Mouse (Mus musculus) brain, embryonic 18.5 days (tissue): ENCODE data around the gene Samd5.

Source experiments
- DNase-seq: peaks from one replicate; pipeline ENCODE4 v3.0.0-alpha.2; 2012; ENCODE audit warnings: low read depth, low spot score

The Samd5 gene

DNA sequence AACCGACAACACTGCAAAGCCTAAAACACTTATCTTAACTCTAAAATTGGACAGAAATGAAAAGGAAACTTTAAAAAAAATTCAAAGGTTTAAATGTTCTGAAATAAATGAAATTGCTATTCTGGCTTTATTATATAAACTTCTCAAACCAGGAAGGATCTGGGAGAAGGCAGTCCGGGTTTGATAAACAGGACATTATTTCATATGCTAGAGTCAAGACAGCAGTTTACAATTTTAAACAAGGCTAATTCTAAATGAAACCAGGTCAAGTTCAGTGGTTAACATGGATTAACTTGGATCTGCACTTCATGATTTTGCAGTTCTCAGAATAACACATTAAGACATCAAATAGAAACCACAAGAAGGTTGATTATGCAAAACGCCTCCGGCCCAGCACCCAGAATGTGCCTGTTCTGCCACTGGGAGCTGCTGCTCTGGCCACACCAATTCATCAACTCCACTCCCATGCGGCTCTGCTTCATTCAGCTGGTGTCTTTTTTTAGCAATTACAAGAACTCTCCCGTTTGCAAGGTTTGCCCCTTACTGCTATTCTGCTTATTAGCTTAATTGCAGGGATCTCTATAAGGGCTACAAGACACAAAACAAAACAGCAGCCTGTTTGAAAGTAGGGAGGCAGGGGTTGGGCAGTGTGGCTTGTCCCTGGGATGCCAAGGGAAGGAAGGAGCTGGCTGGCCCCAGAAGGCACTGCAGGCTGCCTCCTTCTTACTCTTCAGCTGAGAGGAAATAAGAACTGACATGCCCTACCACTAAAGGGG lies 24.8 kb downstream of the Samd5 start:
- no peak for DNase-seq

DNA sequence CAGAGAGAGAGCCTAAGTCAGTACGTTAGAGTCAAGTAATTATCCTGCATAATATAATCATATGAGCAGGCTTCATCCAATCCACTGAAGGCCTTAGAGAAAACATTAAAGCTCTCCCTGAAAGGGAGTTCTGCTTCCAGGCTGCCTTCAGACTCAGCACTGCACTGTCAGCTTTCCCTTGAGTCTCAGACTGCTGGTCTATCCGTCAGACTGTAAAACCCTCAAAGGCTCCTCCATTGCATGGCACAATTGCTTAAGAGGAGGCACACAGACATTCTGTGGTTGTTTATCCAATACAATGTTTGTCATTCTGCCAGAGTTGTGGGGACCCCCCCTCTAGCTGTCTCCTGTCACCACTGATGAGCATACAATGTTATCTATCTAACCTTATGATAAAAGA lies 26.5 kb downstream of the Samd5 start:
- DNase-seq, result no peak

DNA sequence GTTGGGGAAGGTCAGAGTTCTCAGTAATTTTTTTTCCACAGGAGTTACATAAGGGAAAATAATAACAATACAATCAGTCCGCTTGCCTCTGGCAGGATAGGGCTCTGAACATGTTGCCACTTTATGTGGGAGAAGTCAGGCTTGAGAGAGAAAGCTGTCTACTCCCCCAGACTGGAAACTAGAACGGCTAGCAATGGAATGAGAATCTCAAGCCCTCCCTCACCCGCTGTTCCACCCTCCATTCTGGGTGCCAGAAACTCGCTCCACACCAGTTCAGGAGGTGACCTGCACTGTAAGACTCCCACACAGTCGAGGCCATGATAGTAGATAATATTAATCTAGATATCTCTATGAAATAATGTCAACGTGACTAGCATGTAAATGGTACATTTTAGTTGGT lies 27.3 kb downstream of the Samd5 start:
- DNase-seq, result no peak

DNA sequence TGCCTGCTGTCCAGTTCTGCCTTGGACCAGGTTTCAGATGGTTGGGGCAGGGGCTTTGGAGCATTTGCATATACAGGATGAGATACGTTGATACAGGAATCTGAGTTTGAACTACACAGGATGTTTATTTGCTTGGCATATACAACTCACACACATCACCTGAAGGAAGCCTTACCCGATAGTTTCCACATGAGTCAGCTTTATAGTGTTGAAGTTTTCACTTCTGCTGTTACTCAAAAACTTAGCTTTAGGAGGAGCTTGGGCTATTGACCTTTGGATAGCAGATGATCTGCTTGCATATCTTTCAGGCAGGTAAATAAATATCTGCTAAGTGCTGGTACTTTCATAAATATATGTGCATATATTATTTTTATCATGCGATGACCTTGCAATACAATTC lies 28.6 kb downstream of the Samd5 start:
- DNase-seq, result no peak

DNA sequence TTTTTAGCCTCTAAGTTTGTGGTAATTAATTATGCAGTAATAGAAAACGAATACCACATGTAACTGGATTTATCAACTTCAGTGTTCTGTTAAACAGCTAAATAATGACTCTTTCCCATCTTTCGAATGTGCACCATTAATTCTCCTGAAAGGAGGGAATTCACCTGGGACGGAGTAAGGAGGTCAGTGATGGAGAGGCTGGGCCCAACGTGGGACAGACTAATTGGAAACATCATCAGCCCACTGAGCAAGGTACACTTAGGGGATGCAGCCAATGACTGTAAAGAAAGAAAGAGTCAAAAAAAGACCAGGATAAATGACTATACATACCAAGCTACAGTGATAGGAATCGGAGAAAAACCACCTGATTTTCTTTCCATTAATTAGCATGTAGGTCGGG lies 31.5 kb downstream of the Samd5 start:
- no peak for DNase-seq

DNA sequence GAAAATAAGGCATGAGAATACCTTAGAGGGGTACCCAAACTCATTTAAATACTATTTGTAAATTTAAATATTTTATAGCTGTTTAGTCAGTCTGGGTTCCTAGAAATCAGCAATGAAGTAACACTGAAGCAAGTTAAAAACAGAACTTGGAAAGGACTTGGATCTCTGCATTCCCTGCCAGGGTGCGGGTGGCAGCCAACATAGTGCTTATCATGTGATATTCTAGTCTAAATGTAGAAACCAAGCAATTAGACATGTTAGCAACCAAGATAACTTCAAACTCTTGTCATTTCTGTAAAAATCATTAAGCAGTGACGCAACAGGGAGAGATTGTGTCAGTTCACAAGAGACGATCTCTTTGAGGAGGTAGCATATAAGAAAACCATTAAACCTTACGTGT lies 32.9 kb downstream of the Samd5 start:
- peak; percentile 32 for DNase-seq

DNA sequence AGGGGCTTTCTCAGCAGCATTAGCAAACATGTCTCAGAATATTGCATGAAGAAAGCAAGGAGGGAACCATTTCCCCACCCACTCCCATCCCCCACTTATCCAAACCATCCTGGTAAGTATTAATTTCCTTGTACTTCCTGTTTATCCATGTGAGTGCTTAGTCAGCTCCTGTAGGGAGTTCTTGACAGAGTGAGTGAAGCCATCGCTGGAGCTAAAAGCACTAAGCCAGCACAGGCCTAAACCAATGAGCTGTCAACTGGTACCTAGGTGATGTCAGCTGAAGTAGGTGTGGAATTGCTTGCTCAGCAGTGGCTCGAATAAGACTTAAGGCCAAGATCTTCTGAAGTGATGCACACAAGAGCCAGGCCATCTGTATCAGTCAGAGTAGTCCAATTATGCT lies 34.3 kb downstream of the Samd5 start:
- no peak for DNase-seq

DNA sequence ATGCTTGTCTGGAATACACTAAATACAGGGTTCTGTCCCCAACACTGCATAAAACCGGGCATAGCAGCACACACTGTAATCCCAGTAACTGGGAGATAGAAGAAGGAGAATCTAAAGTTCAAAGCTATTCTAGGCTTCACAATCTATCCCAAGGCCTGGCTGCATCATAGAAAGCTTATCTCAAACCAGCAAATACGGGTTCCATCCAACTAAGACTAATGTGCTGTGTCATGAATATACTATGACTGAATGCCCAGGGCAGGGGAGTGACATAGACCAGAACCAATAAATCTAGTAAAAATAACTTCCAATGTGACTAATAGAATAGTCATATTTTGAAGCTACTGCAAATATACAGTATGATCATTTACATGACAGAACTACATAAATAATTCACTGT lies 35.0 kb downstream of the Samd5 start:
- DNase-seq, result no peak

DNA sequence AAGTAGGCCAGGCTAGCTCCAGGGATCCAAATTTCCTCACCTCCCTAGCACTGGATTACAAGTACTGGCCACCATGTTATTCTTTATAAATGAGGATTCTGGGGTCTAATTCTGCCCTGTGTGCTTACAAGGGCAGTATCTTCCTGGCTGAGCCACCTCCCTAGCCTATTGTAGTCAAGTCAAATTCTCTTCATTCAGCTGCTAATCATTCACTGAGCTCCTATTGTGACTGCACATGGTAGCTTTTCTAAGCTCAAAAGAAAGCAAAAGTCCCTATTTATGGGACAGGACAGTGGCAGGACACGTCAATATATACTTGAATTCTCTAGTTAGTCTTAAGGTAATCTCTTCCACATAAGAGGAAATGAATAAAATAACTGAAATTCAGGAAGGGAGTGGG lies 49.7 kb downstream of the Samd5 start:
- DNase-seq, result no peak

DNA sequence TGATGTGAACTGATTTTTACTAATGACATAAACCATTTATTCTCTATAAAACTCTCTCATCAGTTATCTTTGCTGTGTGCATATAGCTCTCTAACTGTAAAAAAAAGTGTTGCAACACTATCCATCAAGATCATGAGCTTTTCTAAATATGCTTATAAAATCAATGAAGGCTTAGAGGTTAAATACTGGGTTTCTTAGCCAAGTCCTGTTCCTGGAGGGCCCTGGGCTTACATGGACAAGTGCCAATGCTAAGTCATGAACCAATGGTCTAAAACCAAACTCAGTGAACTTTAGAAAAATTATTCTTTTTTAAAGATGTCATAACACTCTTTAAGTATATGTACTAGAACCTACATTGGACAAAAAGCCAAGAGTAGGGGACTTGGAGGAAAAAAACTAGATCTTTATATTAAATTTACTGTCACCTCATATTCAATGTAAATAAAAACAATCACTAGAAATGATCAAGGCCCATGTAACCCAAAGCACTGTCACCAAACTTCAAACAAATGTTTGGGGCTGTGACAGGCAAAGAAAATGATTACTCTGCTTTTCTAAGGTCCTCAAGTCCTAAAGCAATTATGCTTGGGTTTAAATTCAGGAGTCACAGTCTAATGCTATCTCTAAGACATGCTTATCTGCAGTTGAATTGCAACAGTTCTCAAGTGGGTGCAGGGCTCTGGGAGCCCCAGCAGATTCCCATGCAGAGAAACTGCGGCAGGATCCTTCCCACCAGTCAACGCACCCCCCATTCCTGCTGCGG lies 52.9 kb downstream of the Samd5 start:
- no peak for DNase-seq

DNA sequence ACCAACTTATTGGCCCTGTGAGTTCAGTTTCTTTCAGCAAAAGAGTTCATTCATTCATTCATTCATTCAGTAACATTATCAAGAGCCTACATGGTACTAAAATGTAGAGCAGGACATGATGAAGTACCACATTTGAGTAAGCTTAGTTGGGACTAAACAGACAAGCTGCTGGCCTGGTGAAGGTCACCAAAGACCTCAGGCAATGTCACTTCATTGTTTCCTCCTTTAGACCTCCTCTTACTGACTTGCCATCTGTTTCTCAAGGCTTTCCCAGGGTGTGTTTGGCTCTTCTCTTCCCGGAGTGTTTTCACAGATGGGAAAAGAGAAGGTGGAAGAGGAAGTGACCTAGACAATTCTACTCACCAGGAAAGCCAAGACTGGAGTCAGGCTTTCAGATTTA lies 54.0 kb downstream of the Samd5 start:
- no peak for DNase-seq

DNA sequence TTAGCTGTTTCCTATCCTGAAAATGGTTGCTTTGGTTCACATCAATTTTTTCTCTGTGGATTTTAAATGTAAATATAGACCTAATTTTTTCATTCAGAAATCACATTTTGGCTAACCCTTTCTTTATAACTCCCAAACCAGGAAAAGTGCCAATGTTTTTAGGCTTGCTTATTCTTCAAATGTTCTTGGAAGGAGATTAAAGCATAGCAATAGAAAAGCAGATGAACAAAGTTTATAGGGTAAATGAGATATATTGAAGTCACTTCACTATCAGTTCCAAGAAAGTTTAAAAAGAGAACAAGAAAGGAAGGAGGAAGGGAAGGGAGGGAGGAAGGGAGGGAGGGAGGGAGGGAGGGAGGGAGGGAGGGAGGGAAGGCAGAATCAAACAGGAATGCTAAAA lies 60.0 kb downstream of the Samd5 start:
- DNase-seq, result no peak

DNA sequence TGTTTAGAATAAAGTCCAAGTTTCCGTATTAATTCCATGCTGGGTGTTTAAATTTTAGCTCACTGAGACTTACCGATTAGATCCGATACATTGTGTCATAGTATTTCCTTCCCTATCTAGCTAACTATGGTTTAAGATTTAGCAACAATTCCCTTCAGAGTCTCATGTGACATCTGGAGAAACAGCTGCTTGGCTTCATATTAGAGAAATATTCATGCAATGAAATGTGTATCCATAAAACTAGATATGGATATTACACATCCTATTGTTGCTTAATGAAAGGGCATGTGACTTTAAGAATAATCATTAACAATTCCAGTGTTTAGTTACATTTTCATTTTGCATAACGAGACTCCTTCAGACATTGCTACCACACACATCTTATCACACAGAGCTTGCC lies 66.2 kb downstream of the Samd5 start:
- no peak for DNase-seq

DNA sequence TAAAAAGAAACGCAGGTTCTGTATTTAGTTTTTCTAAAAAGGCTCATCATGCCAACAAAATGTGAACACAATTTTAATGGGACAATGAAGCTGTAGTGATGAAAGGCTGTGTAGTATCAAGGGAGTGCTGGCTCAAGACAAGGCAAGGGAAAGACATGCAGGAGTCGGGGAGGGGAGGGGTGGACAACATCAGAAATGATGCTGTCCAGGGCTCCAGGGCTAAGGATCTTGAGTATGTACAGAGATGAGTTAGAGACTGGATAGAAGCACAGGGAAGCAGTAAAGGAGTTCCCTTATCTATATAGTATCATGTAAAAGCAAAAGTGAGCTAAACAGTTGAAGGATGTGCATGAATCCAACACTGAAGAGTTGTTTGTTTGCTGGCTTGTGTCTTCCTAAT lies 67.9 kb downstream of the Samd5 start:
- DNase-seq, result no peak

DNA sequence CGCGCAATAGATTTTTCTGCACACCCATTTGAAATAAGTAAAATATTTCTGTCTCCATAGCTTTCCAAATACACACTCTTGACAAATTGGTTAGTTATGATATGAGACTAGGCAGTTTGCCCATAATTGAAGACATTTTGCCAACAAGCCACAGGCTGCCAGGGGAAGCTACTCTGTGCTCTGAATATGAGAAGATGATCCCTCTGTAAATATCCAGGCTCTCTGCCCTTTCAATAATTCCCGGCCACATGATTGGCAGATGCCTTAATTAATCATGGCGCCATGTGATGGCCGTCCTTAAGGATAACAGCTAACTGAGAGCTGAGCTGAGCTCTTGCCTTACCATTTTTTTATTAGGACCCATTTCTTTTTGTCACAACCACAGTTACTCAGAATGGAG lies 69.4 kb downstream of the Samd5 start:
- DNase-seq, result no peak

DNA sequence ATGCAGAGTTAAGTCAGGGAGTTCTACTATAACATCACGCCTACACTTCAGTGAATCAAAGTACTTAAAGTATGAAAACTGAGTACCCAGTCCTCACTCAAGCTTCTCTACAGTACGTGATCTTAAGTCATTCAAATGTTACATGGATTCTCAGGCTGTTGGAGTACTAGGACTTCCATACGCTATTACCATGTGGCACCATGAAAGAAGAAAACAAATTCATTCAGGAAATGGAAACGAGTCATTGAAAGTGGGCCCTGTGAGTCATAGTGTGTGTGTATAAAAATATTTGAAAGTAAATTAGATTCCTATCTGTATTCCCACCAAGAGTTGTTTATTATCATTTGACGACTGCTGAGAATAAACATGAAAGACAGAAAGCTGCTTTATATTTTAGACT lies 71.7 kb downstream of the Samd5 start:
- no peak for DNase-seq

DNA sequence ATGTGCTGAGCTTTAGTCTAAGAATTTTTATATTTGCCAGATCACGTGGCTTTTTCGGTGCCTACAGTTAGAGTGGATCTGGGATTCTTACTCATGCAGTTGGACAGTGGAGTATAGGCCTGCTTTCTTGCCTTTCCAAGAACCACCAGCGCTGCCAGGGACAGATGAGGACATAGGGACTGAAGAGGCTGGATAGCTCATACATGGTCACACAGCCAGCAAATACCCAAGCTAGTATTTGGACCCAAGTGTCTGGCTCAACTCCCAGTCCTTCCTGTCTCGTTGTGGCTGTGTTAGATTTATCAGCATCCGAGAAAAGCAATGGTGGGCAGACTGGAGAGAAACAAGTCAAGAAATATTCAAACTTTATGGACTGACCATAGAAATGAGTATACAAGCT lies 72.2 kb downstream of the Samd5 start:
- DNase-seq, result no peak

DNA sequence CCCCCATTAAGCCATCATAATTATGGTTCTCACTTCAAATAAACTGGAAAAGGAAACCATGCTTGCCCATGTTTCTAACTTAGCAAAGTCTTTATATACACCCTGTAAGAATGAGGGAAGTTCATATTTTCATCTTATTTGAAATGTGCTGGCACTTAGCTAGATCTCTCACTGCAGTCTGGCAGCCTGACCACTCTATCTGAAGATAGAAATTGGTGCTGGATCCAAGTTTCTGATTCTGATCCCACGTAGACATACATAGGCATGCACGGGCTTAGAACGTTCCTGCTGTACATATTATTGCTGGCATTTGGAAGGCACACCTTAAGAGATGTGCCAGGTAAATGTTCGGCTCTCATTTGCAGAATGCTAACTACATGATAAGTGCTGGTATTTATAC lies 72.6 kb downstream of the Samd5 start:
- DNase-seq, result no peak

DNA sequence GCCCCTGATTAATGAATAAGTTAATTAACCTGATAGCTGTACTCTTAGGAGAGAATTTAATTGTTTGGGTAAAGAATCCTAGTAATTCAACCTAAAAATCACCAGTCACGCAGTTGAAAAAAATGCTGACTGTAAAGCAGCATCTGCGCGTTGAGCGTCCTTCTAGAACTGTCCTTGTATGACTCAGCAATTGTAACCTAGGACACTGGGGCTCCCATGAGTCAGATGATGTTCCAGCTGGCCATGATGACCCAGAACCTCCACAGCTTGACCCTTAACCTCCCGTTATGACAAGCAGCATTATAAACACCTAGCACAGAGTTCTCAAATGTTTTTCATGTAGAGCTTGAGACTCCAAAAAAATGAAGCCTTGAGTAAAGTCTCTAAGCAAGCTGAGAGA lies 78.8 kb downstream of the Samd5 start:
- DNase-seq, result no peak

DNA sequence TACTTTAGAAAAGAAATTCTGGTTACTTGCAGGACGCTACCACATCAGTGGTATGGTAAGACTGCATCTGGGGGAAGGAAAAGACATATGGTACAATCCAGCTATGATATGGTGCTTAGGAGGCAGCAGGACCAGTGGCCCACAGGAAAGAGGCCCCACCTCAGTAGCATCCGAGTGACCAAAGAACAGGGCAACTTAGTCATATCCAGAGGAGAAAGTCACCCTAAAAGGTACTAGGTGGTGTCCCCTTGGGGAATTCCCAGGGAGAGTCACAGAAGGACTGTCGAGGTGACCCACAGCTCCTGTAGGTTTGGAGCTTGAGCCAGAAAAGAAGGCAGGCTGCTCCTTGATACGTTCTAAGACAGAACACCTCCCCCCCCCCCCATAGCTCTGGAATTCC lies 80.3 kb downstream of the Samd5 start:
- no peak for DNase-seq

DNA sequence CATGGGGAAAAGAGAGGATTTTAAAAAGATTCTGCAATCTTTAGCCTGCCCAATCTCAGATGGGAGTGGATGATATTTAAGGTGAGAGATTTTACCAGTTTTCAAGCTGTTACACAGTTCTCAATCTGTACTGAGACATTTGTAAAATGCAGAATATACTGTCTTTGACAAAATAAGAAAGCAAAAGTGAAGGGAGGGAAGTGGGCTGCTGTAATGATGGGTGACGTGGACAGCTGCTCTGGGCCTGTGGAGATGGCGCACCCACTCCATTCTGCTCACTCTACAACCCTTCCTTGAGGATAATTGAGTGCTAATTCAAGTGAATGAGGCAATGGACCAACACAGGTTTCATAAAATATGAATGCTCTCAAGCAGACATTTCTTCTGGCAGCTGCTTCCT lies 84.4 kb downstream of the Samd5 start:
- no peak for DNase-seq

DNA sequence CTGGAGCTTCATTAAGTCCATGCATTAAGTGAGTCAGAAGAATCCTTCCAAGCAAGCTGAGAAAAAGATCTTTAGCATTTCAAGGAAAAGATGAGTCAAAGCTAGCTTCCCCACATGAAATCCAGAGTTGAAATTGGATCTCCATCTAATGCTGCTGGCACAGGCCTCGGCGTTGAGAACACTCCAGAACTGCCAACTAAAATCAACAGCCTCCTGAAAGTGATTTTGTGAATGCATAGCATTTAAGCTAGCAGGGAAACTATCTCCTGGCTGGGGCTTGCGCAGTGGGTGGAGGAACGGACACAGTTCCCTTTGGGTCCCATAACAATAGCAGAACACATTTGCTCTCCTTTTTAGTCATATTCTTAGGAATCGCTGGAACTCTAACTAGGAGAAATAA lies 88.7 kb downstream of the Samd5 start:
- no peak for DNase-seq

DNA sequence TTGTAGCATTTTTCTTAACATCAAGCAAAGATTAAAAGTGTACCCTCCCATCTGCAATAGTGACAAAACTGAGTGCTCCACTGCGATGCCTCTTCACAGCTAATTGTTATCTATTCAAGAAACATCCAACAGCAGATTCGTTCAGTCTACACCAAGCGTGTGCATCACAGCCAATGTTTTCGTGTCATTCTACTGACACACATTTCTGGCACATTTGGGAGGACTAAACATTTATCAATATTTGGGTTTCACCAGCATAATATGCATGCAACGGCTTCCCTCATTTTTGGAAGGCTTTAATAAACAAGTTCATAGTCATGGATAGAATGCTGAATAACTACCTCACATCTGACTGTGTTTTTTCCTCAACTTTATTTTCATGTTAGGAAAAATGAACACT lies 95.6 kb downstream of the Samd5 start:
- no peak for DNase-seq

DNA sequence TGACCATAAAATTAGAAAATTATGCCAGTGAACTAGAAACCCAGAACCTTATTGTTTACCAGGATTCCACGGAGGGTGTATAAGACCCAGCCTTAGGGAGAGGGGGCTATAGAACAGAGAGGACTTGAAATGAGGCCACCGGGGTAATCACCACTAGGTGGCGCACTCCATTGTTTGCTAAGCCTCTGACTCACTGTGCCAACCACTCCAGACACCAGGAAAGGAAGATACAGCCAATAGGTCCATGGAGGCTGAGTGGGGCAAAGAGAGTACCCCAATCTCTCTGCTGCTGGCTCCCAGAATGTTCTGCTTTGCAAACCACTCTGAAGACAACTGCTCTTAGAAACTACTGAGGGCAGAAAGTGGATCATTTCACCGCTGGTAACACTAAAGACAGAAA lies 99.4 kb downstream of the Samd5 start:
- no peak for DNase-seq
